Mouse (Mus musculus) cerebellum, adult 2 months (tissue): ENCODE results near the gene Siva1. TPM values are rescaled to one million over a fixed set of nuclear protein-coding genes. Genes with fewer than 3 reads are reported as not detected.

ENCODE experiments used
- DNase-seq, 2 experiments: peaks; one replicate each; pipeline ENCODE4 v3.0.0; 2021
- H3K27ac ChIP-seq: fragments of 200-500 bp; 2 replicates; pipeline ENCODE4 v1.5.1; 2012; ENCODE audit warnings: low read length, control low read depth, inconsistent platforms; ENCODE audit not compliant: insufficient read depth
- H3K27me3 ChIP-seq: fragments of 200-500 bp; 2 replicates; pipeline ENCODE4 v1.6.1; 2012; ENCODE audit warnings: inconsistent platforms, mild to moderate bottlenecking, low read length, moderate library complexity; ENCODE audit not compliant: control insufficient read depth, insufficient read depth
- H3K4me1 ChIP-seq: fragments of 200-500 bp; 2 replicates; pipeline ENCODE4 v1.6.1; 2011; ENCODE audit warnings: low read length; ENCODE audit not compliant: control insufficient read depth, insufficient read depth
- H3K4me3 ChIP-seq: fragments of 200-500 bp; replicated peaks from 2 replicates; pipeline ENCODE3; 2011; ENCODE audit warnings: mild to moderate bottlenecking, low read depth, low read length, control low read depth; ENCODE audit not compliant: insufficient read depth
- CTCF ChIP-seq: fragments of 200-500 bp; IDR thresholded peaks from 2 replicates; pipeline ENCODE4 v1.5.1; 2011; ENCODE audit warnings: low read depth, mild to moderate bottlenecking, control low read depth, low read length, moderate library complexity, borderline replicate concordance; ENCODE audit not compliant: insufficient read depth
- POLR2A ChIP-seq: fragments of 200-500 bp; IDR thresholded peaks from 2 replicates; pipeline ENCODE4 v1.6.1; 2011; ENCODE audit warnings: low read length, control low read depth, borderline replicate concordance; ENCODE audit not compliant: insufficient read depth
- WGBS: fragments of 180-500 bp; shearing (Covaris S2); methylation state at CpG from one replicate; pipeline ENCODE4 v1.1.7; 2018; 5-methylcytosine and 5-hydroxymethylcytosine counted together
- polyA plus RNA-seq: library from polyadenylated mRNA; depleted of rRNA; stranded (reverse); fragments of >200 nt; gene quantifications from 2 replicates; pipeline ENCODE4 v1.2.3, GENCODE M21; 2012

Gene Siva1
- polyA plus RNA-seq, 1 experiment: 34.6 TPM

- H3K27ac ChIP-seq: no peak overlapping the region
- H3K4me1 ChIP-seq: peaks cover 10% of the 10 kb centered on the region
- WGBS: 83% methylated on average over 5 of the region's 5 CpGs
- DNase-seq: no peak
- H3K4me3 ChIP-seq: no peak overlapping the region
- H3K27me3 ChIP-seq: no peaks in the 10 kb centered on the region
- no peak for TF ChIP-seq CTCF
- no peak for TF ChIP-seq POLR2A
Measured at GRCm38 (mm10) chr12:112632907-112633306, 11.6 kb upstream of the Siva1 start.

GRCm38 (mm10) chr12:112633686-112634085 lies 10.8 kb upstream of the Siva1 start:
- no peak for DNase-seq
- TF ChIP-seq CTCF: no peak
- TF ChIP-seq POLR2A: no peak
- 72% methylated on average over 9 of the region's 9 CpGs for WGBS

GRCm38 (mm10) chr12:112639526-112639925 lies 5.0 kb upstream of the Siva1 start:
- no peak overlapping the region for H3K4me3 ChIP-seq
- no peak overlapping the region for H3K27ac ChIP-seq
- no peaks in the 10 kb centered on the region for H3K4me1 ChIP-seq
- H3K27me3 ChIP-seq: no peaks in the 10 kb centered on the region
- DNase-seq: no peak
- TF ChIP-seq POLR2A (no peak), CTCF (no peak)
- WGBS: 87% methylated on average over 10 of the region's 10 CpGs

More at GRCm38 (mm10) chr12:112633686-112634085, 10.8 kb upstream of the Siva1 start:
- H3K4me3 ChIP-seq: no peak overlapping the region
- H3K27me3 ChIP-seq: no peaks in the 10 kb centered on the region
- H3K4me1 ChIP-seq: peaks cover 10% of the 10 kb centered on the region
- no peak overlapping the region for H3K27ac ChIP-seq

DNA sequence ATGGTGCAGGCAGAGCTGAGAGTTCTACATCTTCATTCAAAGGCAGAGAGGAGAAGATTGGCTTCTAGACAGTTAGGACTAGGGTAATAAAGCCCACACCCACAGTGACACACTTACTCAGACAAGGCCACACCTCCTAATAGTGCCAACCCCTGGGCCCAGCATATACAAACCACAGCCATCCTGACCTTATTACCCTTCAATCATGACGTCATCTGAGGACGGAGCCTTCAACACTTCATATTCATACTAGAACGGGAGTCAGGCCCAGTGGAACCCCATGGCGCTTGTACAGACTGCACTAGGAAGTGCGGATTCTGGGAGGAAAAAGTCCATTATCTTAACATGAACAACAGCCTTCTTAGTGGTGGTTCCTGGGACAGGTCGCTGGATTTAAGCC lies 1.4 kb upstream of the Siva1 start:
- TF ChIP-seq CTCF: no peak
- no peak for TF ChIP-seq POLR2A
- H3K27ac ChIP-seq: no peak overlapping the region
- WGBS: 89% methylated on average over 6 of the region's 6 CpGs
- no peak overlapping the region for H3K4me3 ChIP-seq
- no peak for DNase-seq
- H3K4me1 ChIP-seq: peaks cover 5% of the 10 kb centered on the region; the same call in 1 of the 2 replicates
- no peaks in the 10 kb centered on the region for H3K27me3 ChIP-seq

DNA sequence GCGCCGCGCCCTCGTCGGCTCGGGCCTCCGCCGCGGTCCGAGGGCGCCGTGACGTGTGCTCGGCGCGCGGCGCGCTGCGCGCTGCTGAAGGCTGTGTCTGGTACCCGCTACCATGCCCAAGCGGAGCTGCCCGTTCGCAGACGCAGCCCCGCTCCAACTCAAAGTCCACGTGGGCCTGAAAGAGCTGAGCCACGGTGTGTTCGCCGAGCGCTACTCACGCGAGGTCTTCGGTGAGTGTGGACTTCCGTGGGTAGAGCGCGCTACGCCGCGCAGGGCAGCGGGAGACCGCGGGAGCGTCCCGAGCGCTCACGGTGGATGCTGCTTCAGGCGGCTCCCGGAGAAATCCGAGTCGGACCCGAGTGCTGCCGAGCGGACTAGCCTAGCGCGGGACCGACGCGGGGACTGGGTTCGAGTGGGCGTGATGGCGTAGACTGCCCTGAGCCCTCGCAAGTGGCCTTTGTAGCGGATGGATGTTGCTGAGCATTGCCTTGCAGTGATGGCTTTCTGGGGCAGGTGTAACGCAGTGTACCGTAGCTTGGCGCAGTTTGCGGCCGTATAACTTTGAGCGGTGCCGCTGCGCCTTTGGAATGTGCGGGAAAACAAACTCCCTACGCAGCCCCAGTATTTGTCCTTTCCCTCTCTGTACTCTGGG lies 502 bp downstream of the Siva1 start:
- Histone ChIP-seq H3K4me3 (peak overlapping the region; percentile 77), H3K27me3 (no peaks in the 10 kb centered on the region), H3K4me1 (peaks cover 5% of the 10 kb centered on the region; the same call in 1 of the 2 replicates), H3K27ac (peak overlapping the region; percentile 41)
- DNase-seq: no peak
- TF ChIP-seq POLR2A: peak; percentile 95
- TF ChIP-seq CTCF: no peak
- under 1% methylated on average over 75 of the region's 75 CpGs for WGBS

GRCm38 (mm10) chr12:112646139-112646538 lies 1.7 kb downstream of the Siva1 start:
- no peak for TF ChIP-seq POLR2A
- TF ChIP-seq CTCF: no peak
- Histone ChIP-seq H3K27ac (no peak overlapping the region), H3K4me3 (no peak overlapping the region), H3K4me1 (peaks cover 5% of the 10 kb centered on the region; the same call in 1 of the 2 replicates), H3K27me3 (no peaks in the 10 kb centered on the region)
- no peak for DNase-seq
- 45% methylated on average over 6 of the region's 6 CpGs for WGBS

- no peak for TF ChIP-seq CTCF
- TF ChIP-seq POLR2A: no peak
- no peak overlapping the region for H3K4me3 ChIP-seq
- DNase-seq: no peak
- H3K4me1 ChIP-seq: peaks cover 5% of the 10 kb centered on the region; the same call in 1 of the 2 replicates
- no peak overlapping the region for H3K27ac ChIP-seq
- H3K27me3 ChIP-seq: no peaks in the 10 kb centered on the region
- 92% methylated on average over 5 of the region's 5 CpGs for whole genome bisulfite sequencing
Measured at GRCm38 (mm10) chr12:112648081-112648480, 3.6 kb downstream of the Siva1 start.

DNA sequence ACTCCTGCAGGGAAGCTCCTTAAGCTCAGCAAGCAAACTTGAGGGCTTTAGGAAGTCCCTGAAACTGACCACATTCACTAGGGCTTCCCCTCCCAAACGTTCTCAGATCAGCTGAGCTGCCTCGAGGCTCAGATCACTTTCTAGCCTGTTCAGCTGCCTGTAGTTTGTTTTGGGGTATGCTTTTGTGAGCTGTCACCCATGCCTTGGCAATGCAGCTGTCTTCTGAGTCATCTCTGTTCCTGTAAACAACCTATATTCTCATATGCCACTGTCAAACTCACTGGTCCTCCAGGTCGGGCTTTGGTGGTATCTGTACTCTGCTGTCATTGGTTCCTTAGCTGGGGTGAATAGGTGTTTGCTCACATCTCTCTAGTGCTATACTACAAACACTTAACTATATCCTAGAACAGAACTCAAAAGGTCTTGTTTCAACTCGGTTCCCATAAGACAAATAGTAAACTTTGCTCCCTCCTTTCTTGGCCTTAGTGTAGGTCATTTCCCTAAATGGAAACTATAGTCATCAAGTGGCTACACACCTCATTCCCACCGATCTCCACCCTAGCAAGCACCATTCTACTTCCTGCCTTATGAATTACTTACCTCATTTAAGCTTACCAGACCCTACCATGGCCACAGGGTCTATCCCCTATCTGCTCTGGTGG lies 7.4 kb downstream of the Siva1 start:
- no peak for DNase-seq
- Histone ChIP-seq H3K27me3 (no peaks in the 10 kb centered on the region), H3K4me3 (no peak overlapping the region), H3K27ac (no peak overlapping the region), H3K4me1 (no peaks in the 10 kb centered on the region; the same call in 1 of the 2 replicates)
- no peak for TF ChIP-seq POLR2A
- TF ChIP-seq CTCF: no peak
- WGBS: 81% methylated on average over 5 of the region's 5 CpGs
